Mouse (Mus musculus): ENCODE results near the gene Idh2.

Gene Idh2

DNA sequence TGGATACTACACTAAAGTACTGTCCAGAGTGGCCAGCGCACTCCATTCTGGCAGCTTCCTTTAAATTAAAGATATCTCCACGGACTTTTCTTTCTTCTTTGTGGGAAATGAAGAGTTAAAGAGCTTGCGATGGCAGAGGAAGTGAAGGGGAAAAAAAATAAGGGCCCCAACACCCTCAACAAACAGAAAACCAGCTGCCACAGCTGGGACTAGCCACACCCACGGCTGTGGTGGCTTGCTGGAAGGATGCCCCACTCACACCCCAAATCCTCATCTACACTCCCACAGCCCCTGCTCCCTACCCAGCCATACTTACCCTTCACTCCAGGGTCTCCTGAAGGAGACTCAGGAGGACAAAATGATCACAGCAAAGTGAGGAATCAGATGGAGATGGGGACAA, 7.9 kb upstream of the Idh2 start:
- no peak for DNase-seq (ENCODE audit: low spot score)

DNA sequence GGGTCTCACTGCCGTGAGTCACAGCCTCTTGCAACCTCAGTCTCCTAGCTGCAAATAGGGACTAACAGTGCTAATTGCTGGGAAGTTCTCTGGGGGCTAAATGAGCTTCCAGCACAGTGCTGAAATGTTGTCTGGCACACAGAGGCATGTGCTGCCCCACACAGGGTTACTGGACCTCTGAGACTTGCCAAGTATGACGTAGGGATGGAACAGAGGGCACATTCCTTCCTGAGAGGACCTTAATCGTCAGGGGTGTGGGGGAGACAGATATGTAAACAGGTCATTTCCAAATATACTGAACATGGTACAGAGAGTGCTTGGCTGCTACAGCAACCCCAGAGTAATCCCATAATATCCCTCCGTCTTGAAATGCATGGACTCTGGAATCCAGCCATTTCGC, 5.9 kb upstream of the Idh2 start:
- DNase-seq (ENCODE audit: low spot score) = no peak

DNA sequence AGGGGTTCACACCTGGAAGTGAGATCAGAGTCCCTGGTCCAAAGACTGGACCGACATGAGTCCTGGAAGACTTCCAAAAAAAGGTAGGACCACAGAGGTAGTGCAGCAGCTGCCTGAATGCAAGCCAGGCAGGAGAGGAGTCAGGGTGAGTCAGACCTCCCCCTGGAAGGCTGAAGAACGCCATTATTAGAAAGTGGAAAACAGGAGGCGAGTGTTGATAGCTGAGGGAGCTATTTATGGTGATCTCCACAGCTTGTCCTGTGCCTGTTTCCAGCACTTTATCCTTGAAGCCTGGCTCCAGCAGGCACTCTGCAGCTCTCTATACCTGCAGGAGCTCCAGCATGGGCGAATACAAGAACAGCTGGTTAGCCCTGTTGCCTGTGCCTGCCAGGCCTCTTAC, 4.0 kb upstream of the Idh2 start:
- DNase-seq (ENCODE audit: low spot score) = no peak

DNA sequence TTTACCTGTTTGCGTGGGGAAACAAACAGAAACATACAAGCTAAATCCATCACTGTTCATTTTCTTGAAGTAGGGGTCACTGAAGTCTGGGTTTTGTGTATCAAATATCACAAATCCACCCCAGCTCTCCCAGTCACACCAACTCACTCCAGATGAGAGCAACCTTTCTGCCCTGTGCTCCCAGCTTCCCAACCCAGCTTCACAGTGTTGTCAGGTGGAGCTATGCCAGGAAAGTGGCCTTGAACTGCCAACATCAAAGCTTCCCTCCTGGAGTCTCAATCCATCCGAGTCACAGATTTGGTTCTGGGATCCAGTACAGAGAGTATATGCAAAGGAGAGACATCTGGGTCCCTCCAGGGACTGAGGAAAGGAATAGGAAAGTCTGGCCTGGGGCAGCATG, 966 bp upstream of the Idh2 start:
- no peak for DNase-seq (ENCODE audit: low spot score)

DNA sequence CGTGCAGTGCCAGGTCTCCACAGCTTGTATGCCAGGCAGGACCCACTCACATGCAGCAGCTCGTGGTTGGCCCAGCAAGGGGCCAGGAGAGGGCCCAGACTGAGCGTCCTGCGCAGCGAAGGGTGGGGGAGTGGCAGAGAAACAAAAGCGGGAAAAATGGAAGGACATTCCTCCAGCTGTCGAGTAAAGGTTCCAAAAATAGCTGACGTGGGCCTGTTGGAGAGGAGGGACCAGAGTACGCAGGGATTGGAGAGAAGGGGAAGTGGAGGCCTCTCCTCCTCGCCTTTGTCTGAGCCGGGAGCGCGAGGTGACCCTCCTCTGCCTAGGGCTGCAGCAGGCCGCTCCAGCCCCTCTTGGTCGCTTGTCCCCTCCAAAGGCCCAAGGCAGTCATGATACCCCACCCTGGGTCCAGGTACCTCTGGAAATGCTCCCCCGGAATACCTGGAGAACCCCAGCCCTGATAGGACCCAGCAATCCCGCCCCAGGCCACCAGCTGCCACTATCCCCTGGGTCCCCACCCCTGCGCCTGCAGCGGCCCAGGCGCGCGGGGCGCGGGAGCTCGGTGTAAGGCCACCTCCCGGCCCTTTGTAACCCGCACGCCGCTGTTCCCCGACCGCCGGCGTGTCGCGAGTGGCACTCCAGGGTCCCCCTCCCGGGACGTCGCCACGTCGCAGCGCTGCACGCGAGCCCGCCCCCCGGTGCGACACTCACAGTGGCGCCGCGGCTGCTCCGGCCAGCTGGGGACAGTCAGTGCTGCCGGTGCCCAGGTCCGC, 555 bp downstream of the Idh2 start:
- DNase-seq (ENCODE audit: low spot score) = peak; percentile 51

DNA sequence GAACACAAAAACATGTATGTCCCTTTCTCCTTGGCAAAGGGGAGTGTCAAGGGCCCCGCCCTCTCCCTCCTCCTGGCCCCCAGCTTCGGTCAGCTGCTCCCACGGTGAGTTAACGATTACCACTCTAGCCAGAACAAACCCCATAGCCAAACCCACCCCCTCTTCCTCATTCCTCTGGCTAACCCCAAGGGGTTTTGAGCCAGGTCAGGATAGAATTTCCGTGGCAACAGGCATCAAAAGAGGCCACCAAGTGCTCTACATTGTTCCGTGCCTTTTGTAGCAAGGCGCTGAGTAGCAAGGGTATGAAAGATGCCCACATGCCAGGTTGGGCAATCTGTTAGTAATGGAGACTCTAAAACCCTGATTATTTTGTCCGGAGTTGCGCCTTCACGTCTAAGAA, 1.2 kb downstream of the Idh2 start:
- DNase-seq (ENCODE audit: low spot score) = peak; percentile 42

DNA sequence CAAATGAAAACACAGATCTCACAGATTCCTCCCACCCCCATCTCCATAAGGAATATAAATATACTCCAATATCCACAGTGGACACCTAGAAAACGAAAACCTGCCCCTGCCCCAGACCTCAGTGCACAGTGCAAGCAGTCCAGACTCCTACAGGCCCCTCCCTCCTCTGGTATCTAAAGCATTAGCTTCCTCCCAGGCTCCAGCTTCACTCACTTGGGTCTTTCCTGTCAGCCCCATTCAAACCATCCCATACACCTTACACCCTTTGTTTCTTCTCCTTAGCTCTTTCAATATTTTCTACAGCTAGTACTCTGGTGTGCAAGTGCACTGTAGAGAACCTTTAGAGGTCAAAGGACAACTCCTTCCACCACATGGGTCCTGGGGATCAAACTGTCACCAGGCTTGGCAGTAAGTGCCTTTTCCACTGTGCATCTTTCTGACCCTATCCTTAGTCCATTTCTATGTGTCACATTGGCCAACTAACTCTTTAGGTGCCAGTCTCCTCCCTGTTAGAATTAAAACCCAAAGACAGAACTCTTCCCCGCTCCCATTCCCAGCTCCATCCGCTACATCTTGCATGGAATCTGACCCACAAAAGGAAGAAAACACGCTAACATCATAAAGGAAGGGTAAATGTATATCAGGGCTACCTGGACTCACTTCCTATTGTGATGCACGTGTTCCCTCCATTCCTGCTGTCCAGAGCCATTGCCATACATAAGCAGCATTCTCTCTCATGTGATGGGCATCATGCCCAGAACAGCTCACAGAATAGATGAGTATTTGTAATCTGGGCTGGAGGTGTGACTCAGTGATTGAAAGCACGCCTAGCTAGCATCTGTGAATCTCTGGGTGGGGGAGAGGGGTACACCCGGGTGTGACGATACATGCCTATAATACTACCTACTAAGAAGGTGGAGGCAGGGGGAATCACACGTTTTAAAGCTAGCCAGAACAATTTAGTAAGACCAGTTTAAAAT, 3.8 kb downstream of the Idh2 start:
- peak; percentile 52 for DNase-seq (ENCODE audit: low spot score)

DNA sequence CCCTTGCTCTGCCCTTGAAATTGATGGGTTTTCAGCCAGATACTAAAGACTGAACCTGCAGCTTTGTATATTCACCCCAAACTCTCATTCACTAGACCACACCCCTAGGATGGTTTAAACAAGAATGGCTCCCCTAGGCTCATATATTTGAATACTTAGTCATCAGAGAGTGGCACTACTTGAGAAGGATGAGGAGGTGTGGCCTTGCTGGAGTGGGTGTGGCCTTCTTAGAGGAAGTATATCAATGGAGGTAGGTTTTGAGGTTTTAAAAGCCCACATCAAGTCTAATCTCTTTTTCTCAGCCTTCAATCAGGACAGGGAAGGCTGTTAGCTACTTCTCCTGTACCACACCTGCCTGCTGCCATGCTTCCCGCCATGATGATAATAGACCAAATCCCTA, 8.8 kb downstream of the Idh2 start:
- DNase-seq (ENCODE audit: low spot score) = no peak

DNA sequence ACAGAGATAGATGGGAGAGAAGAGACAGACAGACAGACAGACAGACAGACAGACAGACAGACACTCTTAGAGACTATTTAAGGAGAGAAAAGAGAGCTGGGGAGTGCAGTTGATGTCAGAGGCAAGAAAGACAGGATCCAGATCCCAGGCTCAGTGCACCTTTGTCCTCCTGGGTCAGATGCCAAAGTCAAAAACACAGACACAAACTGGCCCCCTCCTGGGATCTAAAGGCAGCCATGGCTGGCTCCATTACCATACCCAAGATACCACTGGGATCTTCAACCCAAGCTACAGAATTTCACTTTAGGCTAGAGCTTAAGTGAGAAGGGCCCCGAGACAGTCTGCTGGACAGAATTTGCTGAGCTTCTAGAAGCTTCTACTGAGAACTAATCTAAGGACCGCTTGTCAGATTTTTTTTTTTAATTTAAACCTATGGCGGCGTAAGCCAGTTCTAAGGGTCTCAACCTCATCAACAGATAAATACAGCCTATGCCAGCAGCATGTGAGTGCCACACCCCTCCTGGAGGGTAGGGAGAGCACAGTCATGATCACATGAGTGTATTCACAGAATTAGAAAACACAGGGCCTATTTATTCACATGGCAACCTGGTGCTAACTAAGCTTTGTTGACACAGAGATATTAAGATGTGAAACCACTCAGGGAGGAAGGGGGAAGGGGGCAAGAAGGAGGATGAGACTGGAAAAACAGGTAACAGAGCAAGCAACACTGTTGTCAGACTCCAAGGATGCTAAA, 9.4 kb downstream of the Idh2 start:
- DNase-seq (ENCODE audit: low spot score) = no peak

DNA sequence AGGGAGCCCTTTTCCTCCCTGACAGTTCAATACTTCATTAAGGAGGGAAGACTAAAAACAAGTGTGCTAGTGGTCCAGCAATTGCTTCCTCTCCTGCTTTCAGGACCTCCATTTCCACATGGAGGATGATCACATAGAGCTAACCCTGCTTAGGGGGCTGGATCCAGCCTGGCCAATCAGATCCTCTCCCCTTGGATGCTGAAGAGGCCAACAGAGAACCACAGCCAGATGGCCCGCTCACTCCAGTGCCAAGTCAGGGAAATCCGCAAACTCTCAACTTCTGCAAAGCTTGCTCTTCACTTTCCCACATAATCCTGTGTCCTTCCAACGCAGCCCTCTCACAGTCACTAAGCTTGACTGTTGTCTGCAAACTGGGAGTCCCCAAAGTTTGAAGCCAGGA, 11.9 kb downstream of the Idh2 start:
- DNase-seq (ENCODE audit: low spot score) = no peak

DNA sequence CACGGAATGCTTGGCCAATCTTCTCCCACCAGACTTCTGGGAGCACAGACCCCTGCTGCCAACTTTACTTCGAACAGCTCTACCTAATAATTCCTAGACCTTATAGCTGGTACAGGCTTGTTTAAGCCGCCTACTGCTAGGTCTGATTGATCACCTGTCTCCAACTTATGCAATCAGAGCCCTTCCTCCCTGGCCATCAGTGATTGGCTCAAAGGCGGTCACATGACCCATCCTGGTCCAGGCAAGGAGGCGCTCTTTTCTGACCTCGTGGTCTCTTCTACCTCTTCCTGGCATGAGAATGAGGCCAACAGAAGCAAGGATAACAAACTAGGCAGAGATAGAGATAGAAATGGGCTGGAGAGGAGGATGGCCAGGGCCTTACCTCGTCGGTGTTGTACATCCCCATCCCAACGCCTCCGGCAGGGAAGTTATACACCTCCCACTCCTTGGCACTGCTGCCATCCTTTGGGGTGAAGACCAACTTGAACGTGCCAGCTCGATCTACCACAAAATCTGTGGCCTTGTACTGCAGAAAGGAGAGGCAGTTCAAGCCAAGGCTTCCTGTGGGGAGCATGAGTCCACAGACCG, 16.7 kb downstream of the Idh2 start:
- DNase-seq (ENCODE audit: low spot score) = no peak

DNA sequence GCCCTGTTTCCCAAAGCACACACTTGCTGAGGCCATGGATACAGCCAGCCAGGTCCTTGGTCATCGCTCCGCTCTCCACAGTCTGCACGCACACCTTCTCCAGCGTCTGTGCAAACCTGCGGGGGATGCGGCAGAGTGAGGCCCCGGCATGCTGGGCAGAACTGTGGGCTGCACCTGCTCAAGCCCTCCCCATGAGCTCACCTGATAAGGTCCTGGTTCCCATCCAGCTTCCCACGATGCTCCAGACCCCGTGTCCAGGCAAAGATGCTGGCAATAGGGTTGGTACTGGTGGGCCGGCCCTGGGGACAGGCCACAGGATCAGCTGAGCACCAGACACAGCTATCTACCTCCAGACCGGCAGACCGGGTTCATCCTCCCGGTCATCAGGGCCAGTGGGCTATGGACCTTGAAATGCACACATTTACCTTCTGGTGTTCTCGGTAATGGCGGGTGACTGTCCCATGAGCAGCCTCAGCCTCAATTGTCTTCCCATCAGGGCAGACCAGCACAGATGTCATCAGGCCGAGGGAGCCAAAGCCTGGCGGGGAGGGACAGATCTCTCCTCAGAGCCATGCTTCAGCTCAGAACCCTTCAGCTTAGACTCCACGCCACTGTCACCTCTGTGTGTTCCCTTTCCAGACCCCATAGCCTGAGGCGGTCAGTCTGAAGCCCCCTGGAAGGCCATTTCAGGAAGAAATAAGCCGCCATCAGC, 19.4 kb downstream of the Idh2 start:
- no peak for DNase-seq (ENCODE audit: low spot score)

DNA sequence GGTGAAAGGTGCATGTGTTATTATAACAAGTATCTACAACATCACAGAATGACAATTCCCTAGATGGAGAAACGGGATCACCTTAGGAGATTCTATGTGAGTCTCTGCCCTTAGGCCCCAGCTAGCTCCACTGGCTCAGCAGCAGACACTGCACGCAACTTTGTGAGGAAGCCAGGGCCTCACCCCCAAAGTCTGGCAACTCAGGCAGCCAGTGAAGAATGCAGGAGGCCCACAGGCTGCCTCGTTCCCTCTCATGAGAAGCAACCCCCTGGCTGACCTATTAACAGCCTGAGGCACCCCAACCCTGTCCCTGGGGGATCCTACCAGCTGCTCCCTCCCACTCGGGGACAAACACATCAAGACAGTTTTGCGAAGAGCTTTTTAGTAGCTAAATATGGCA, 20.7 kb downstream of the Idh2 start:
- DNase-seq (ENCODE audit: low spot score) = no peak

DNA sequence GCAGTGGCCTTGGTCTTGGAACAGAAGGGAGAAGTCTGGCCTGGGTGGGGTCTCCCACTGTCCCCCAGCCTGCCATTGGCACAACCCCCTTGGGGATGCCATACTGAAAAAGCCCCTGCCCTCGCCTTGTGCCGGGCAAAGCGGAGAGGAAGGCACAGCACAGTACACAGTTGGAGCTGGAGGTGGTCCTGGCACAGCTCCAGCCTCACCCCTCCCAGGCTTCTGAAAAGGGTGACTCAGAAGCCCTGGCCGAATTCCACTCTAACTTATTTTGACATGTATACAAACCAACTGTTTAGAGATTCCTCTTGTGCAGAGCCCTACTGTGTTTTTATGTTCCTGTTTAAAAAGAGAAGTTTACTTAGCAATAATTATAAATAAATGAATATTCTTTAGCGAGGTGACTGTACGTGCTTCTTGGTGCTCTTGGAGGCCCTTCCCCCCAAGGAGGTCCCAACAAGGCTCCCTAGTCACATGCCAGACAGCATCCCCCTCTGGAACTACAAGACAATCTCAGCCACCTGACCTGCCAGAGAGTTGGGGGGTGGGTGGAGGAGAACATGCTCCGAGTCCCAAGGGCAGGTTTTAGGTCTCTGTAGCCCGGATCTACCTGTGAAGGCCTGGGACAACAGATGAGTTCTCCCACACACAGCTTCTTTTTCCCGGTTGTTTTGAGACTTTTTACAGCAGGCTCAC, 22.7 kb downstream of the Idh2 start:
- DNase-seq (ENCODE audit: low spot score) = peak; percentile 80

DNA sequence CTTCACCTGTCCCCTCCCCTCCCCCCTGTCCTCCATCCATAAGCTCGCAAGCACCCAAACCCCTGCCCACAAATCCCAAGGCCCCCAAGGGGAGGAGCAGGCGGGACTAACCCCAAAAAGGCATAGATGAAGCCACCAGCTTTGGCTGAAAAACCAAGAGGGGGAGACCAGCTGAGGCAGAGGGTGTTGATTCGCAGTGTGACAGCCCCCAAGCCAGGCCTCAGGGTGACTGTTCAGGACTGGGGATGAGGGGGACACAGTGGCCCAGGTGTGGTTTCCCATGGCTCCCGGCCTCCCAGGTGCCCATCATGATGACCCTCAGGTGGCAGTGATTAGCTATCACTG, 23.4 kb downstream of the Idh2 start:
- no peak for DNase-seq (ENCODE audit: low spot score)

DNA sequence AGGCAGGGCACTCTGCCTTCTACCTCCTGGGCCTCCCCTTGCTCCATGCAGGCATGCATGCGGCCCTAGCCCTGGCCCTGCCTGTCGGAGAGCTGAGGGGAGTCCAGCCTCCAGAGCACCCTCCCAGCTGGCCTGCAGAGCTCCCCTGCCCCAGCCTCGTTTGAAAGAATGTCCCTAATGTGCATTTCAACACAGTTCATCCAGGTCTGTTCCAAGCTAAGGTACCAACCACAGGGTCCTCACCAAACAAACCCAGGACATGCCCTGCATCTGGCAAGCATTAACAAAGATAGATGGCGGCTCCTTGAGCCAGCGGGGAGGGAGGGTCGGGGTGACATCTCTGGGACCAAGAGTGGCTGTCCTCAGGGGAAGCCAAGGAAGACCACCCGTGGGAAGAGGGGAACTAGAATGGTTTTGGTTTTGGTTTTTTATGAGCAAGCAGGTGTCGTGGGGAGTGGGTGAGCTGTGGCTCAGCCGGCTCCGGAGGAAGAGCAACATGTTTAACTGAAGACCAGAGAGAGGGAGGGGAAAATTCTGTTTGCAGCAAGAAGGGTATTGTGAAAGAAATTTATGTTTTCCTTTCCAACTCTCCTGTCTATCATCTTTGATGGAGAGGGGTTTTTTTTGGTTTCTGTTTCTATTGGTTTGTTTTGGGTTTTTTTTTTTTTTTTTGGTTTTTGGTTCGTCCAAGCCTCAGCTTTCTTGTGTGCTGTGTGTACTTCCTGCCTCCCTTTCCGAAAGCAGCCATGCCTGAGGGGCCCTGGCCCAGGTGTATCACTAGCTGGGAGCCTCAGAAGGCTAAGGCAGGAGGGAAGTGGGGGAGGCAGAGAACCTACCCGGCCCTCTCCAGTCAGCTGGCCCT, 24.0 kb downstream of the Idh2 start:
- DNase-seq (ENCODE audit: low spot score) = no peak

DNA sequence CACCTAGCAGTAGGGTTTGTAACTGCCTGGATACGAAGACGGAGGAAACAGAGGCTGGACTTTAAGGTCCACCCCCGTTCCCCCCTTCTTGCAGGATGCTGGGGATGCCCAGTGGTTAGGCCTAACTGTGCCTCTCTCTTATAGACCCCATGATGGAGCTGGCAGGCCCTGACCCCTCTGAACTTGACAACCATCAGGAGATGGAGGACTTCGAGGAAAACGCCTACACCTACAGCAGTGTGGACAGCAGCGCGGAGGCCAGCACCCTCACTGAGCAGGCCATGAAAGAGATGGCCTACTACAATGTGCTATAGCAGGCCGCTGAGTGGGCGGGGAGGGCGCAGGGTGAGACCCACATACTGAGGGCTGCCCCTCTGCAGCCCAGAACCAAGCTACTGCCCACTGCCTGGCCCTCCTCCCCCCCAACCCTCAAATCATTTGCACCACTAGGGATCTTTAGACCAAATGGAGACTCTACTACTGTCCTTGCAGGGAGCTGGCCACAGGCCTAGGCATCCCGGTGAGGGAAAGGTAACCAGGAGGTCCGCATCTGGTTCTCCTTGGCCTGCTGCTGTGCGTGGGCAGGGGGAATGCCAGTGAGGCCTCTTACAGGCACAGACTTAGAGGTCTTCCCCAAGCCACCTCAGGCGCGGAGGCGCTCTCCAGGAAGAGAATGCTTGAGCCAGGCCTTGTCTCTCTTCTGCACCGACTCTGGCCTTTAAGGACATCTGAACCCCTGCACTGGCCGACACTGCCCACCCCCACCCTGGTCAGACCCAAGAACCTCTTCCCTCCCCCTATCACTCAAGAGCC, 24.8 kb downstream of the Idh2 start:
- DNase-seq (ENCODE audit: low spot score) = no peak

DNA sequence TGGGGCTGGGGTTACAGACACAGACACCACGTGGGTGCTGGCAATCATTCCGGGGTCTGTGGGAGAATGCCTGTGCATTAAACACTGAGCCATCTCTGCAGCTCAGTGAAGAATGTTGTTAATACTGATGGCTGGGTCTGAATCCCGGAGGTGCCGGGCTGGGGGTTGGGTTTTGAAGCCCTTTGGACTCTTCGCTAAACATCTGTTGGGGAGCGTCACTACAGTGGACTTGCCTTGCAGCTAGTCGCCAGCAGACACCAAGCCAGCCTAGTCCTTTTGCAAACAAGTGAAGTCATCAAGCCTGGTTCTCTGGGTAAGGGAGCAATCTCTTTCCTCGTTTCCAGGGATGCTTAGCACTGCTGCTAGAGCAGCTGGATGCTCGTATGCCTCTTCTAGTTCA, 27.0 kb downstream of the Idh2 start:
- no peak for DNase-seq (ENCODE audit: low spot score)
